Mouse (Mus musculus) layer of hippocampus, adult 9-11 months (tissue): ENCODE results near the gene Zdhhc9.
"Not testable (repeated sequence)": the region's sequence is repeated elsewhere in the genome, so short reads cannot be mapped to it uniquely, and the experiment has no call there.

Source experiments
- DNase-seq: peaks from one replicate; pipeline ENCODE4 v3.0.0; 2022

The Zdhhc9 gene

DNA sequence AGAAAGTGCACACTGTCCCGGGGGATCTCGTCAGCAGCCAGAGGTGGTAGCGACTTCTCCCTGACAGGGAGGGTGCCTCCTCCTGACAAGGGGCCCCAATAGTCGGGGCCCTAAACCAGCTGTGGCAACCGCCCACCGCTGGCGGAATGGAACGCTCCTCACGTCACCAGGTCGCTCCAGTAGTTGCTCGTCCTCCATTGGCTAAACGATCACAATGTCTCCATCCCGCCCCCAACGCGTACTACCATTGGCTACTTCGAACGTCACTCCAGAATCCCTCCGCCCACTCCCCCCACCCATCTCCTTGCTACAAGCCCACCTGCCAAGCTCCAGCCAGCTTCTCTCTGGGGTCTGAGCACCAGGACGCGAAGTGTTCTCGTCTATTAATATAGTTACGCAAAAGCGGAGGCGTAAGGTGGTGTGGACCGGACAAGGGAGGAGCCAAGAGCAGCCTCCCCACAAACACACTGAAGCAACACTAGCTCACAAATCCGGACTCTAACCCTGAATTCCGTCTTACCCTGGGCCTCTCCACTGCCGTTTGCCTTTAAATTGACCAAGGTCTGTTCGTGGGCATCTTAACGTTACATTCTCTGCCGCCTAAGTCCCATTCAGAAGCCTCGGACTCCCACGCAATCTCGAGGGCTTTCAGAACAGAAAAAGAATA, at the start of gene Zdhhc9:
Gene Zdhhc9, minus strand, starts transcription at position 360 of the 667 bp plus-strand sequence.
- DNase-seq = peak; percentile 88

GRCm38 (mm10) chrX:48257011-48257410, 48.3 kb upstream of the Zdhhc9 start:
- DNase-seq = no peak

GRCm38 (mm10) chrX:48256468-48257007, 47.9 kb upstream of the Zdhhc9 start, which contains the start of gene Utp14a:
TSS of gene Utp14a (plus strand) at chrX:48256862.
- peak; percentile 94 for DNase-seq

GRCm38 (mm10) chrX:48255830-48256428, 47.3 kb upstream of the Zdhhc9 start:
- peak; percentile 19 for DNase-seq

DNA sequence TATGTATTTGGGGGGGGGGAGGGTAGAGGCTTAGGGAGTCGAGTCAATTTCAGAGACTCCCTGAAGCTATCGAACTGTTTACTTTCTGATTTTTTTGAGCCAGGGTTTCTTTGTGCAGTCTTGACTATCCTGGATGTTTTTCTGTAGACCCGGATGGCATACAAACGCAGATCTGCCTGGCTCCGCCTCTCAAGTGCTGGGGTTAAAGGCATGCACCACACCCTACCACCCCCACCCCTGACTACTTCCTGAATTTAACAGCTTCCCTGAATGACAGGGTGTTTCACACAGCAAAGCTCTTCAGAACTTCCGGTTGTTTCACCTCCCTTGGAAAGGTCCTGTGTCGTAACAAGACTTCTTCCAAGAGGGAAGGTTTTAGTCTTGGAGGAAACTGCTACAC, 25.7 kb upstream of the Zdhhc9 start:
- DNase-seq = no peak

- DNase-seq = no peak
Measured at GRCm38 (mm10) chrX:48226225-48226624, 17.5 kb upstream of the Zdhhc9 start.

GRCm38 (mm10) chrX:48222706-48223105, 14.0 kb upstream of the Zdhhc9 start:
- no peak for DNase-seq

- no peak for DNase-seq
Measured at GRCm38 (mm10) chrX:48219468-48219867, 10.8 kb upstream of the Zdhhc9 start.

DNA sequence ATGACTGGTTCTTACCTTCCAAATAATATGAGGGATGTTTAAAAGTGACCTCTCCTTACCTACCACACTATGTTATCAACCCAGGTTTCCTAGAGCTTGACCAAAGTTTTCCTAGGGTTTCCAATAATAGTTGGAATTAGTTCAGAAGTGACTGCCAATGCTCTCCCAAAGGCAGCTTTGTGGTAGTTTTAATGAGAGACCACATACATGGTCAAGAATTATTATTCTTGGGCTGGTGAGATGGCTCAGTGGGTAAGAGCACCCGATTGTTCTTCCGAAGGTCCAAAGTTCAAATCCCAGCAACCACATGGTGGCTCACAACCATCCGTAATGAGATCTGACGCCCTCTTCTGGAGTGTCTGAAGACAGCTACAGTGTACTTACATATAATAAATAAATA, 1.1 kb upstream of the Zdhhc9 start:
- DNase-seq = not testable (repeated sequence)

GRCm38 (mm10) chrX:48207761-48208487, 754 bp downstream of the Zdhhc9 start:
- DNase-seq = no peak

GRCm38 (mm10) chrX:48204469-48204868, 4.2 kb downstream of the Zdhhc9 start:
- no peak for DNase-seq

GRCm38 (mm10) chrX:48203763-48204162, 4.9 kb downstream of the Zdhhc9 start:
- DNase-seq = no peak

DNA sequence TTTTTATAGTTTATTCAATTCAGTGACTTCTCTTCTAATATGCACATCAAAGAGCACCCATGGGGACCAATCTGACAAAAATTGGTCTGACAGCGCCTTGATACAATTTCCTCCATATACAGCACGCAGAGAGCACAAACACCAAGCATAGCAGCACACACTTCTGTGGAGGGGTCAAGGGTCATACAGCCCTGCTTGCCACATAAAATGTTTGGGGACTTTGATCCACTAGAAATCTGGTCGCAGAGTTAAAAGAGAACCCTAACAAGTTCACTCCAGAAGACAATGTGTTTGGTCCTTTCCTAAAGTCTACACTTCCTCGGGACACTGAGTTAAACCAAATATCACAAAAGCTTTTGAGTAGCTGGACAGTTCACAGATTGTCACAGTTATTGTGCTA, 5.7 kb downstream of the Zdhhc9 start:
- DNase-seq = no peak

GRCm38 (mm10) chrX:48202436-48202835, 6.2 kb downstream of the Zdhhc9 start:
- DNase-seq = no peak

- no peak for DNase-seq
Measured at GRCm38 (mm10) chrX:48201973-48202372, 6.7 kb downstream of the Zdhhc9 start.

- DNase-seq = no peak
Measured at GRCm38 (mm10) chrX:48200699-48201098, 8.0 kb downstream of the Zdhhc9 start.

DNA sequence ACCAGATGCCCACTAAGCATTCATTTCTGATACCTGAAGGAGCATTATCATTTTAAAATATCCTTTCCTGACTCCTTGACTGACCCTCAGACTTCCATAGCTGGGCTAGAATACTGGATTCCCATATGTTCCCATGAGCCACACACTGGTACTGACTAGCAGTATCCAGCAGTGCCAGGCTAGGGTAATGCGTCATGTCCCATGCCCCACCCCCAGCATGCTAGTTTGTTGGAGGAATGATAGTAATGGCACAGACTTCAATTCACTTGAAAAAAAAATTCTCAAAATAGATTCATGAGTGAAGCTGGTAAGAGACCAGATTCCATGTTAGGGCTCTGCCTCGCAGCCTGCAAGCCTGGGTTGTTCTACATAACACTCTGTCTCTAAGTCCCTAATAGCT, 9.7 kb downstream of the Zdhhc9 start:
- peak; percentile 35 for DNase-seq

DNA sequence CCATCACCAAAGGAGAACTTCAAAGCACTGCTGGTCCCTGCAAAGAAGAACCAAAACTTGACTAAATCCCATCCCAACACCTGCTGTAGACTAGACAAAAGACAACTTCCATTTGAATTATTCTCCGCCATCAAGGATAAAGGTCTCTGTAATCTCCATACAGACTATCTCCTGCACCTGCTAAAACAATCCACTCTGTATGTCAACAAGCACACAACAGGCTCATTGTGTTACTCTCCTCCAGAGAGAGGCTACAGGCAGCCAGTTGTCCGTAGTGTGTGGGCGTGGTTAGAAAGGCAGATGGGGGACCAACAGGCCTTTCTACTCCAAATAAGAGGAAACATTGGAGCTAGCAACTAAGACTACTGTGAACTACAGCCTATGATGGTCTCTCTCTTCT, 10.8 kb downstream of the Zdhhc9 start:
- DNase-seq = peak; percentile 52

DNA sequence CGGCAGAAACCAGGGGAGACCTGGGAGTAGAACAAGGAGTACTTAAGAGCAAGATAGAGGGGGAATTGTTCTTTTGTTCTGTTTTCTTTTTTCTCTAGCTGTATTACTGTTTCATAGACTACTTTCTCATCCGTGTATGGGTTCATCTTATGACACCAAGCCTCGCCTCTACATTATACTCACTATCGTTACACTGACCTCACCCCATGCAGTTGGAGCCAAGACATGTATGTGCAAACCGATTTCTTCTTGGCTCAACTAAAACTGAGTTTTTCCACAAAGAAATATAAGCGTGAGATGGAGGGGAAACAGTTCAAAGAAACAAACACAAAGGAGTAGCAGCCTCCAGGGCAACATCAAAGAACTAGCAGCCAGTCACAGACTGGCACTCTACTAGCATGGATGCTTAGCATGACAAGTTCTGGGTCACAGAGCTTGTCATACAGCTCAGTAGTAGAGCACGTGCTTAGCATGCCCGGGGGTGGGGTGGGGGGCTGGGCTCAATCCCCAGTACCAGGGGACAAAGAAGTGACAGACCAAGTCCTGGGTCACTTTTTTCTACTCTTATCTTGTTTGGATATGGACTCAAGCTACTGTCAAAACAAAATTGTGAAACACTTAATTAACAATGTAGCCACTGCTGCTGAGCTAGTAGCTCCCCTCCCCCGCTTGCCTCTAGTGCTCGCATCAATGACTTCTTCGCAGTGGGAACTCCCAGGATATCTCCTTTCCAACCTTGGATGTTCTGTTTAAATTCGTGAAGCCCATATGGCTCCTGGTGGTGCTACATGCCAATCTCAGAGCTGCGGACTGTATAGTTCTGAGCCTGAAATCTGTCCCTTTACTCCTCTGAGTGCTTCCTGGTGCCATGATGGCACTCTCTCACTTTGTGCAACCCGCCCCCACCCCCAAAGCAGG, 15.2 kb downstream of the Zdhhc9 start:
- no peak for DNase-seq

DNA sequence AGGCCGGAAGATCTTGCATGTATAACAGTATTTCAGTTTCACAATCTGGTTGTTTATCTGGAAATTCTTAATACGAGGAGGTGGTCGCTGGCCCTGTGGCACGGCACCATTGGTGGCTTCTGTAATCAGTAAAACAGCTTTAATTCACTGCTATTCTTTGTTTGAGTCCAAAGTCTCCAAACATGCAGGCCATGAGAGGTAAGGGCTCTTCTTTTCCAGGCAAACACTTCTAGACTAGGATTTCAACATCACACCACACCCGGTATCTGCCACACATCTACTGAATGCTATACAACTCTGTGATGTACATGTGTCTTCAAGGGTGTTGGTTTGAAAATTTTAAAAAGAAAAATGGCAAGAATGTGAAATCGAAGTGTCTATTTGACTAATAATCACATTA, 17.4 kb downstream of the Zdhhc9 start:
- no peak for DNase-seq

- DNase-seq = no peak
Measured at GRCm38 (mm10) chrX:48184703-48185102, 24.0 kb downstream of the Zdhhc9 start.

DNA sequence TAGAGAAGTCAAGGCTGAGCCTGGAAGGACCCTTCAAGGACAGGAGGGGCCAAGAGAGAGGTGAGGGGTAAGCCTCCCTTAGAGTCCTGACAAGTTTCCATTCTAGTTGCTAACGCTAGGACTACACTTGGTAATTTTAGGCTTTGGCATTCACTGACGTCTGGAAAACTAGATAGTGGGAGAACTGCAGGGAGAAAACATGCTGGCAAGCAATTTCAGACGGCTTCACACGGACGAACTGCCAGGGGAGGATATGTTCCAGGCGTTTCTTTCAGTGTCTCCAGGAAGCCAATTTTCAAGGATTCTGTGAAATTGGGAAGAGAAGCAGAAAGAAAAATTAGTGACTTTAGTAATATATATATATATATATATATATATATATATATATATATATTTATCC, 26.8 kb downstream of the Zdhhc9 start:
- no peak for DNase-seq

DNA sequence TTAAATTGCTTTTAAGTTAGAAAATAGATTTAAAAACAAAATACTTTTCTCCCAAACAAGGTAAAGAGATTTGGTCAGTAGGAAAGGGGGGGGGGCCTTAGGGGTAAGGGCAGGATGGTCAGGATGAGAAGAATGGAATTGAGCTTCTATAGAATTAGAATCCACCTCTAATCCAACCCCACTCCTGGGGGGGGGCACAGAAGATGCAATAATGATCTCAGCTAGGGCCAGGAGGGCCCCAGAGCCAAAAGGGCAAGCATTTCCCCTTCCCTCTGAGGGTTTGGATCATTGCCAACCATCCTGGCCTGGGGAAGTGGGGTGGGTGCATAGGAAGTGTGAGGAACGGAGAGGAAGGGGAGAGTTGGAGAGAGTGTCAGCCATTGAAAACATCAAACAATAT, 38.3 kb downstream of the Zdhhc9 start:
- DNase-seq = no peak
